Mouse (Mus musculus) CD4-positive, CD25-positive, alpha-beta regulatory T cell (primary cell): ENCODE results near the gene Zfp977. TPM values are rescaled to one million over a fixed set of nuclear protein-coding genes. Genes with fewer than 3 reads are reported as not detected.

Experiments
- polyA plus RNA-seq: library from polyadenylated mRNA; unstranded; fragments of 100-300 nt; shearing (Covaris generic); gene quantifications from one replicate; pipeline ENCODE4 v1.2.1, GENCODE M21; 2017

Zfp977 gene
- polyA plus RNA-seq, result not detected

GRCm38 (mm10) chr7:42592413-42592812 is at the start of gene Zfp977:
TSS of gene Zfp977 (minus strand) at chr7:42592547.

DNA sequence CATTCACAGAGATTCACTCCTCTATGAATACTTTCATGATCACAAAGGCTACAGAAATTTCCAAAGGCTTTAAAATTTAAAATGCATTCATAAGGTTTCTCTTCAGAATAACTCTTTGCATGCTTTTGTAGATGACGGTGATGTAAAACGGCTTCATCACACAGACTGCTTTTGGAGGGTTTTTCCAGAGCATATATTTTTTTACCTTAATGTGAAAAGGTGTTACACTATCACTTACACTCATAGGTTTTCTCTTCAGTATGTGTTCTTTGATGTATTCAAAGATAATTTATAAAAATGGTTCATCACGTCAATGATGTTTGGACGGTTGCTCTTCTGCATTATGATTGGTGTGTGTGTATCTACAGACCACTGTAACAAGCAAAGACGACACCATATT is 13.9 kb downstream of the Zfp977 start, which contains the start of gene Gm21028:
Gene Gm21028 (minus strand): TSS at position 101 of the 400 bp plus-strand sequence.

Other genes starting within 250 kb of the Zfp977 start
- not detected for gene 4933421I07Rik, start 144.4 kb downstream of the Zfp977 start, polyA plus RNA-seq
- 20.3 TPM for gene Zfp141, start 86.8 kb downstream of the Zfp977 start, polyA plus RNA-seq
- gene Gm21028, start 14.0 kb downstream of the Zfp977 start, polyA plus RNA-seq, result not detected
- 0.68 TPM for gene Zfp976, start 50.0 kb upstream of the Zfp977 start, polyA plus RNA-seq
- 2.6 TPM for gene Zfp975, start 100.2 kb upstream of the Zfp977 start, polyA plus RNA-seq
- gene Gm17067, start 134.5 kb upstream of the Zfp977 start, polyA plus RNA-seq, result not detected
- not detected for gene Vmn2r62, start 201.0 kb upstream of the Zfp977 start, polyA plus RNA-seq